Mouse (Mus musculus): ENCODE data around the gene Bax. TPM values are rescaled to one million over a fixed set of nuclear protein-coding genes. Genes with fewer than 3 reads are reported as not detected.

The Bax gene
- 19.5 and 23.8 TPM in 2 replicates for total RNA-seq (2014; rRNA removed)
- polyA plus RNA-seq (2012; rRNA removed) = 49.8 and 62.0 TPM in 2 replicates

DNA sequence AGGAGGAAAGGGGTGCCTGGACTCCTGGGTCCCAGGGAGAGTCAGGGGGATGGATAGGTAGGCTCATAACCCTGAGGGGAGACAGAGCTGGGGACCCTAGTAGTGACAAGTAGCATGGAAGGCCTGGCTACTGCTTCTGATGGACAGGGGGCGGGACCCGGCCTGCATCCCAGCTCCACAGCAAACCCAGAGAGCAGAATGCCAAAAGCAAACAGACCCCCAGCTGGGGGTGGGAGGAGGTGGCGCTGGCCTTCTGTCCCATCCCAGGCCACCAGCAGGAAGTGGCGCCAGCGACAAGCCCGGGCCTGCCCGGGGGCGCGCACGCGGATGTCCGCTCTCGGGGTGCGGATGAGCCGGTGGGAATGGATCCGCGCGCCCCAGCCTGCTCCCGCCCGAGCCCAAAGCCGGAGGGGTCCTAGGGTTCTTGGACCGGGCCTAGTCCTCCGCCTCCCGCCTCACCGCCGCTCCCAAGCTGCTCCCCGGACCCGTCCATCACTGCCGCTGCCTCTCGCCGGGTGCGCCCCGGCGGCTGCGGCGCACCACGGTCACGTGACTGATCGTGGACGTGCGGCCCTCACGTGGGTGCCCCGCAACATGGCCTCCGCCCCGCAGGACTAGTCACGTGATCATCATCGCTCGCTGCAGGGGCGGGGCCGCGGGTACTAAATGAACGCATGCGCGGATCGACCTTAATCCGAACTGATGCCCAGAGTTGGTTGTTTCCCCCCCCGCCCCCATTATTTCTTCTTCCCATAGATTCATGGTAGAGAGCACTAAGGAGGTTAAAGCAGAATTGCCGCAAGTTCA, at the start of gene Bax:
TSS of gene Bax (minus strand) at position 616 of the 807 bp plus-strand sequence.
- Histone ChIP-seq H3K79me2 (ENCODE audit: control insufficient read depth, insufficient read depth, low read length) (peaks cover 16% of the 10 kb centered on the region; the same call in 1 of the 2 replicates), H3K9ac (ENCODE audit: low read depth, low read length) (peak within 1 kb of the TSS; percentile 91), H3K27ac (replicated peaks; ENCODE audit: insufficient read depth, low read depth, low read length) (peak within 1 kb of the TSS; percentile 74), H3K36me3 (ENCODE audit: control insufficient read depth, insufficient read depth, low read length) (peaks cover 4% of the 10 kb centered on the region), H3K27me3 (ENCODE audit: control insufficient read depth, insufficient read depth, low read length) (no peaks in the 10 kb centered on the region), H3K4me3 (ENCODE audit: insufficient read depth, low read depth, low read length) (peak within 1 kb of the TSS; percentile 91), H3K4me1 (ENCODE audit: control insufficient read depth, insufficient read depth, low read length) (peaks cover 18% of the 10 kb centered on the region)
- peak; percentile 74 for DNase-seq (ENCODE audit: extremely low read depth, low read depth, low spot score)
- TF ChIP-seq POLR2A (IDR thresholded peaks at IDR 0.05; ENCODE audit: extremely low read depth, insufficient read depth, low read length) = peak; percentile 48; the same call in 1 of the 2 replicates
- no peak for TF ChIP-seq CTCF (IDR thresholded peaks at IDR 0.05; ENCODE audit: low read depth, low read length)
- WGBS = 1% methylated on average over 56 of the region's 58 CpGs

DNA sequence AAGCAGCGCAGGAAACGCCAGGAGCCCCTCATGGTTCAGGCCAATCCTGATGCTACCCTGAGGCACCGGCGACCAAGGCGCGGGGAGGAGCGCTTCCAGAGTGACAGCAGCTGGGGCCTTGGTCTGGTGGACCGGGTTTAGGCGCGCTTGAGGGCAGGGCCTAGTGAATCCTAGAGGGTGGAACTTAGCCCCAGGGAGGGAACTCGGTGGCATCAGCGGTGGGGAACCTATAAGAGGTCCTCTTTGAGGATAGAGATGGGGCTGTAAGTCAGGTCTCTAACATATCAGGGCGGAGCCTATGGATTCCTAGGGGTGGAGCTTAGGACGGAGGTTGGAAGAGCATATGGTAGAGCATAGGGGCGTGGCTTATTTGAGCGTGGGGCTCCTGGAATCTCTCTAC, 48.7 kb upstream of the Bax start:
- DNase-seq (ENCODE audit: extremely low read depth, low read depth, low spot score) = no peak
- H3K36me3 ChIP-seq (ENCODE audit: control insufficient read depth, insufficient read depth, low read length) = no peaks in the 10 kb centered on the region
- H3K4me3 ChIP-seq (ENCODE audit: insufficient read depth, low read depth, low read length) = no peak overlapping the region
- no peaks in the 10 kb centered on the region for H3K79me2 ChIP-seq (ENCODE audit: control insufficient read depth, insufficient read depth, low read length)
- TF ChIP-seq POLR2A (IDR thresholded peaks at IDR 0.05; ENCODE audit: extremely low read depth, insufficient read depth, low read length) = no peak
- TF ChIP-seq CTCF (IDR thresholded peaks at IDR 0.05; ENCODE audit: low read depth, low read length) = no peak
- no peaks in the 10 kb centered on the region for H3K4me1 ChIP-seq (ENCODE audit: control insufficient read depth, insufficient read depth, low read length)
- WGBS = 61% methylated on average over 16 of the region's 16 CpGs
- no peaks in the 10 kb centered on the region for H3K27me3 ChIP-seq (ENCODE audit: control insufficient read depth, insufficient read depth, low read length)
- no peak overlapping the region for H3K9ac ChIP-seq (ENCODE audit: low read depth, low read length)
- no peak overlapping the region for H3K27ac ChIP-seq (replicated peaks; ENCODE audit: insufficient read depth, low read depth, low read length)

DNA sequence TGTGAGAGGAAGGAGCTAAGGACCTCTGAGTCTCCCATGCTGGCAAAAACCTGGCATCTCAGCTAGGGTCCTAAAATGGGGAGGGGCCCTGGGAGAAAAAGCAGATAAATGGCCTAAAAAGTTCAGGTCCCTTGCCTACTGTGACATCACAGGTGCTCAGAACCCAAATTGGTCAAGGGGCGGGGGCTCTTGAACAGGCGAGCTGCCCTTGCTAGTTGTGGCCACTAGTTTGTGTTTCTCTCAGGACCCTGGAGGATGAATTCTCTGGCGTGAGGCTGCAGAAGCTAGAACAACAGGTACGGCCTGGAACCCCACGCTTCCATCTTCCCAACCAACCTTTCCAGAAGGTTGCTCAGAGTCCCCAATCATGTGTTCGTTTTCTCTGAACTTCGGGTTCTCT, 47.7 kb upstream of the Bax start:
- DNase-seq (ENCODE audit: extremely low read depth, low read depth, low spot score) = no peak
- no peaks in the 10 kb centered on the region for H3K27me3 ChIP-seq (ENCODE audit: control insufficient read depth, insufficient read depth, low read length)

DNA sequence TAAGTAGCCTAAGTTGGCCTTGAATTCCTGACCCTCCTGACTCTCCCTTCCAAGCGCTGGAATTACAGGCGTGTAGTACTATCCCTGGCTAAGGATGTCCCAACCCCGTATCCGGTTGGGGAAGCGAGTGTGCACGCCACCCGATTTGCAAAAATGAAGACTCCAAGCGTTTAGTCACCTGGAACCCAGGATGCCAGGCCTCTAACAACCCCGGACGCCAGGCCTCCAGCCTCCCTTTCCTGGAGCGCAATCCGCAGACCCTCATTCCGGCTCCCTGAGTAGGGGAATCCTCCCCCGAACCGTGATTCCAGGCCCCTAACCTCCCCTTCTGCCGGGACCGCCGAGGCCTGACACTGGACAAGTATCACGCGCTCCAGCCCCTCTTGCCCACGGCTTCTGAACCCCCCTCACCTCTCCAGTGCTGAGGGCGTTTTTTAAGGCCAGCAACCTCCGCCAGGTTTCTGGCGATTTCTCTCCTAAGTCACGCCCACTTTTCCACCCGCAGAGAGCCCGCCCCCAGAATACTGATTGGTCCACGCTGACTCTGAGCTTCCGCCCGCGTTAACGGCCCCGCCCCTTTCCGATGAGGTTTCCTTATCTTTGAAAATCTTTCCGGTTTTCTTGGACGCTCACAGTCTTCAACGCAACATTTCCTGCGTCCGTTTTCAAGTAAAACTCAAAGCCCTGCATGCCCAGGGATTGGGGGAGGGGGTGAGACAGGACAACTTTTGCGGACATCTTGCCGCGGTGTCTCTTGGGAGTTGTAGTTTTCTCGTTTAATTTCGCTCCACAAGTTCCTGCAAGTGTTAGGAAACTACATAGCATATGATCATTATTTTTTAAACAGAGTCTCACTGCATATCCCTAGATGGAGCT, 43.5 kb upstream of the Bax start, which contains the start of gene Nucb1:
TSS of gene Nucb1 (minus strand) at position 495 of the 876 bp plus-strand sequence.
- peak within 1 kb of the TSS; percentile 80 for H3K9ac ChIP-seq (ENCODE audit: low read depth, low read length)
- DNase-seq (ENCODE audit: extremely low read depth, low read depth, low spot score) = peak; percentile 85
- H3K79me2 ChIP-seq (ENCODE audit: control insufficient read depth, insufficient read depth, low read length) = peaks cover 8% of the 10 kb centered on the region; the same call in 1 of the 2 replicates
- peak within 1 kb of the TSS; percentile 76 for H3K4me3 ChIP-seq (ENCODE audit: insufficient read depth, low read depth, low read length)
- under 1% methylated on average over 44 of the region's 44 CpGs for WGBS
- H3K27ac ChIP-seq (replicated peaks; ENCODE audit: insufficient read depth, low read depth, low read length) = peak within 1 kb of the TSS; percentile 84
- H3K27me3 ChIP-seq (ENCODE audit: control insufficient read depth, insufficient read depth, low read length) = no peaks in the 10 kb centered on the region
- H3K4me1 ChIP-seq (ENCODE audit: control insufficient read depth, insufficient read depth, low read length) = peaks cover 13% of the 10 kb centered on the region
- no peaks in the 10 kb centered on the region for H3K36me3 ChIP-seq (ENCODE audit: control insufficient read depth, insufficient read depth, low read length)
- TF ChIP-seq POLR2A (IDR thresholded peaks at IDR 0.05; ENCODE audit: extremely low read depth, insufficient read depth, low read length) = peak; percentile 64; the same call in 1 of the 2 replicates
- TF ChIP-seq CTCF (IDR thresholded peaks at IDR 0.05; ENCODE audit: low read depth, low read length) = no peak

More for the DNA sequence above, 47.7 kb upstream of the Bax start:
- Histone ChIP-seq H3K4me1 (ENCODE audit: control insufficient read depth, insufficient read depth, low read length) (peaks cover 2% of the 10 kb centered on the region; the same call in 1 of the 2 replicates), H3K9ac (ENCODE audit: low read depth, low read length) (no peak overlapping the region), H3K79me2 (ENCODE audit: control insufficient read depth, insufficient read depth, low read length) (no peaks in the 10 kb centered on the region; the same call in 1 of the 2 replicates), H3K4me3 (ENCODE audit: insufficient read depth, low read depth, low read length) (no peak overlapping the region), H3K36me3 (ENCODE audit: control insufficient read depth, insufficient read depth, low read length) (no peaks in the 10 kb centered on the region), H3K27ac (replicated peaks; ENCODE audit: insufficient read depth, low read depth, low read length) (no peak overlapping the region)
- TF ChIP-seq POLR2A (IDR thresholded peaks at IDR 0.05; ENCODE audit: extremely low read depth, insufficient read depth, low read length) (no peak), CTCF (IDR thresholded peaks at IDR 0.05; ENCODE audit: low read depth, low read length) (no peak)
- WGBS = 95% methylated on average over 7 of the region's 7 CpGs

DNA sequence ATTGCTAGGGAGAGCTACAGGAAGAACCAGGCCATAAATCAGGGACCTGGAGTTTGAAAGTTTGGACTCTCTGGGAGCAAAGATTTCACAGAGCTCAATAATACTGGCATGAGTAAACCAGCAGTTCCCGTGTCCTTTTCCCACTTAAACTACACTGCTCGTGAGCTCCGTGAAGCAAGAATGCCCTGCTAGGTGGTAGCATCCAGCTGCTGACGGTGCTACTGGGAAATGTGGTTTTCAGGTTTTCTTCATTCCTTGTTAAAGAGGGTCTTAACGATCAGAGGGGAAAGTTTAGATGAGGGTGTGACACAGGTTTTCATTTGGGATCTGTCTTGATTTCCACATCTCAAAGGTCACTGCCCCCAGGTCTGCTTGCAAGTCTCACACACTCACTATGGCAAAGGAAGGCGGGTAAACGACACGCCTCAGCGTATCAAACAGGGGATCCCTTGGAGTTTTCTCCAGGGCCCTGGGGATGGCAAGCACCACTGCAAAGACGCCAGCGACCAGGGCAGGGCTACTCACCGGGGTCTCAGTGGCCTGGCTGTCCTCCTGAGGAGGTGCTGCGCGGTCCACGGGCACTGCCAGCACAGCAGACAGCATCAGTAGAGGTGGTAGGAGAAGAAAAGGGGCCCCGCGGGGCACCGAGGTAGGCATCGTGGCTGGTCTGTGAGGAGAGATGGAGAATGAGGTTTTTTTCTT, 42.6 kb upstream of the Bax start:
- TF ChIP-seq CTCF (IDR thresholded peaks at IDR 0.05; ENCODE audit: low read depth, low read length) (no peak), POLR2A (IDR thresholded peaks at IDR 0.05; ENCODE audit: extremely low read depth, insufficient read depth, low read length) (no peak)
- Histone ChIP-seq H3K4me1 (ENCODE audit: control insufficient read depth, insufficient read depth, low read length) (peaks cover 13% of the 10 kb centered on the region), H3K36me3 (ENCODE audit: control insufficient read depth, insufficient read depth, low read length) (no peaks in the 10 kb centered on the region), H3K27ac (replicated peaks; ENCODE audit: insufficient read depth, low read depth, low read length) (peak overlapping the region; percentile 79), H3K4me3 (ENCODE audit: insufficient read depth, low read depth, low read length) (peak overlapping the region; percentile 76), H3K9ac (ENCODE audit: low read depth, low read length) (peak overlapping the region; percentile 80), H3K27me3 (ENCODE audit: control insufficient read depth, insufficient read depth, low read length) (no peaks in the 10 kb centered on the region), H3K79me2 (ENCODE audit: control insufficient read depth, insufficient read depth, low read length) (peaks cover 12% of the 10 kb centered on the region; the same call in 1 of the 2 replicates)
- peak; percentile 54 for DNase-seq (ENCODE audit: extremely low read depth, low read depth, low spot score)
- WGBS = 11% methylated on average over 19 of the region's 19 CpGs

All from liver, adult 2 months (tissue).